Comparison of ENCODE assay signal across 10 mouse cellular contexts in genomic region chr7:143614404-143615135, GRCm38 (mm10). TPM values are rescaled to one million over a fixed set of nuclear protein-coding genes. Genes with fewer than 3 reads are reported as not detected.
A peak's percentile ranks its signal among the peaks of the same experiment; 100 is the strongest.
DNase-seq lines count a peak whose midpoint lies in the region; ATAC-seq and TF ChIP-seq lines count a peak whose summit lies in the region.
"Had no signal": no experiment of that assay in that cellular context is flagged by ENCODE, and none has a peak within 500 bp of the region (broad histone marks: within the 10 kb centered on the region; RNA-seq: fewer than 3 reads in every experiment).

No protein-coding gene starts in this region.

- H3K9me3 ChIP-seq in lung, postnatal 0 days (ENCODE audit: low read length), result no peaks in the 10 kb centered on the region
- no peaks in the 10 kb centered on the region for H3K9me3 ChIP-seq in forebrain, postnatal 0 days (ENCODE audit: low read length)
- H3K9me3 ChIP-seq in forebrain, embryonic 12.5 days, result no peaks in the 10 kb centered on the region

- peaks cover 2% of the 10 kb centered on the region; the same call in 1 of the 2 replicates for H3K4me1 ChIP-seq in bone marrow, adult 2 months (ENCODE audit: control insufficient read depth, insufficient read depth, low read length)
- no peaks in the 10 kb centered on the region for H3K4me1 ChIP-seq in lung, postnatal 0 days (ENCODE audit: insufficient read depth, low read depth, low read length)
- H3K4me1 ChIP-seq in forebrain, postnatal 0 days (ENCODE audit: insufficient read depth), result no peaks in the 10 kb centered on the region
- H3K4me1 ChIP-seq in forebrain, embryonic 12.5 days, result no peaks in the 10 kb centered on the region

- peak overlapping the region; percentile 7; the same call in 1 of the 2 replicates for H3K27ac ChIP-seq in bone marrow, adult 2 months (ENCODE audit: control insufficient read depth, insufficient read depth, low read depth, low read length, poor library complexity)
- peak overlapping the region; percentile 65 for H3K27ac ChIP-seq in lung, postnatal 0 days (ENCODE audit: low read length)
- H3K27ac ChIP-seq in forebrain, postnatal 0 days (ENCODE audit: low read depth, low read length), result no peak overlapping the region
- no peak overlapping the region for H3K27ac ChIP-seq in forebrain, embryonic 12.5 days
- H3K27ac ChIP-seq: macrophage had no signal

- 0 out of 2 replicates have a peak, but pooled peaks have one; percentile 32 for ATAC-seq in common myeloid progenitor, adult 5-6 weeks (replicated peaks; ENCODE audit: low read depth, poor library complexity, severe bottlenecking)
- peak; percentile 92 for ATAC-seq in lung, postnatal 0 days
- no peak for ATAC-seq in forebrain, postnatal 0 days
- no peak for ATAC-seq in forebrain, embryonic 12.5 days (ENCODE audit: low FRiP score)

- no peak overlapping the region for H3K4me2 ChIP-seq in lung, postnatal 0 days (replicated peaks; ENCODE audit: low read depth, low read length)
- H3K4me2 ChIP-seq in forebrain, postnatal 0 days (ENCODE audit: low read depth), result no peak overlapping the region
- H3K4me2 ChIP-seq in forebrain, embryonic 12.5 days, result no peak overlapping the region

- H3K9ac ChIP-seq in lung, postnatal 0 days (replicated peaks; ENCODE audit: low read depth), result no peak overlapping the region
- H3K9ac ChIP-seq in forebrain, postnatal 0 days, result no peak overlapping the region
- no peak overlapping the region for H3K9ac ChIP-seq in forebrain, embryonic 12.5 days

- no peak; the same call in 1 of the 2 replicates for TF ChIP-seq CTCF in bone marrow, adult 2 months (IDR thresholded peaks at IDR 0.05; ENCODE audit: control insufficient read depth, insufficient read depth, low read length)
- TF ChIP-seq CTCF in lung, postnatal 0 days (IDR thresholded peaks at IDR 0.05), result no peak
- no peak for TF ChIP-seq CTCF in forebrain, postnatal 0 days (IDR thresholded peaks at IDR 0.05; ENCODE audit: low read depth)

- no peaks in the 10 kb centered on the region for H3K36me3 ChIP-seq in lung, postnatal 0 days (ENCODE audit: insufficient read depth, low read length)
- no peaks in the 10 kb centered on the region for H3K36me3 ChIP-seq in forebrain, postnatal 0 days (ENCODE audit: insufficient read depth)
- no peaks in the 10 kb centered on the region for H3K36me3 ChIP-seq in forebrain, embryonic 12.5 days (replicated peaks)

- H3K4me3 ChIP-seq in bone marrow, adult 2 months (replicated peaks; ENCODE audit: control insufficient read depth, low read depth, low read length), result no peak overlapping the region
- no peak overlapping the region for H3K4me3 ChIP-seq in lung, postnatal 0 days (ENCODE audit: low read depth, low read length)
- H3K4me3 ChIP-seq in forebrain, postnatal 0 days (ENCODE audit: low read depth, low read length), result no peak overlapping the region
- H3K4me3 ChIP-seq in forebrain, embryonic 12.5 days (replicated peaks), result no peak overlapping the region

- peak; percentile 44 for DNase-seq in kidney, adult 18-20 months
- peak; percentile 86 for DNase-seq in lung, postnatal 0 days (ENCODE audit: low spot score)
- no peak for DNase-seq in forebrain, postnatal 0 days
- DNase-seq in cerebellum, postnatal 14 days, result no peak
- DNase-seq: gastrocnemius, postnatal 10 days; layer of hippocampus, adult 9-11 months had no signal

- TF ChIP-seq EP300 in lung, postnatal 0 days (IDR thresholded peaks at IDR 0.05), result peak; percentile 78

- H3K27me3 ChIP-seq in lung, postnatal 0 days (replicated peaks; ENCODE audit: insufficient read depth, low read length), result no peaks in the 10 kb centered on the region
- no peaks in the 10 kb centered on the region for H3K27me3 ChIP-seq in forebrain, postnatal 0 days (ENCODE audit: insufficient read depth, low read length)
- no peaks in the 10 kb centered on the region for H3K27me3 ChIP-seq in forebrain, embryonic 12.5 days

- 27% methylated on average over 9 of the region's 9 CpGs for WGBS in bone marrow, adult 2 months
- 22% methylated on average over 9 of the region's 9 CpGs for WGBS in lung, postnatal 0 days
- whole genome bisulfite sequencing in forebrain, postnatal 0 days, result 71% methylated on average over 9 of the region's 9 CpGs
- WGBS in forebrain, embryonic 12.5 days, result 77% methylated on average over 9 of the region's 9 CpGs

- TF ChIP-seq POLR2A in bone marrow, adult 2 months (IDR thresholded peaks at IDR 0.05; ENCODE audit: borderline replicate concordance, control insufficient read depth, low read depth, low read length), result no peak

RNA-seq across cellular contexts. Expression of gene Tnfrsf26, which starts 14.0 kb away (rescaled TPM):
- 2.4 and 4.3 TPM in 2 replicates for polyA plus RNA-seq in bone marrow, adult 2 months (2011; ENCODE audit: insufficient read depth, insufficient read length, low replicate concordance, missing spikeins)
- 8.0 and 10.3 TPM in 2 replicates for total RNA-seq in common myeloid progenitor, adult 5-6 weeks (2017)
- 1.0 and 1.2 TPM in 2 replicates for polyA plus RNA-seq in lung, postnatal 0 days (2015; fragmentation: Nextera tagmentation; extraction: Ambion mirVana)
- 0.10 and 0.46 TPM in 2 replicates for total RNA-seq in forebrain, postnatal 0 days (2014; rRNA removed)
- 0.11 and 0.16 TPM in 2 replicates for polyA plus RNA-seq in forebrain, postnatal 0 days (2015; fragmentation: Nextera tagmentation; extraction: Ambion mirVana)
- 0.12 and 0.22 TPM in 2 replicates for polyA plus RNA-seq in forebrain, embryonic 12.5 days (2016; fragmentation: Nextera tagmentation; extraction: Ambion mirVana)

RNA-seq across cellular contexts. Expression of gene Cars, which starts 14.7 kb away (rescaled TPM):
- 86.2 and 209 TPM in 2 replicates for polyA plus RNA-seq in bone marrow, adult 2 months (2011; ENCODE audit: insufficient read depth, insufficient read length, low replicate concordance, missing spikeins)
- total RNA-seq in common myeloid progenitor, adult 5-6 weeks (2017), result 51.1 and 63.9 TPM in 2 replicates
- 24.4 and 26.4 TPM in 2 replicates for polyA plus RNA-seq in lung, postnatal 0 days (2015; fragmentation: Nextera tagmentation; extraction: Ambion mirVana)
- total RNA-seq in forebrain, postnatal 0 days (2014; rRNA removed), result 51.5 and 68.1 TPM in 2 replicates
- 58.2 and 74.9 TPM in 2 replicates for polyA plus RNA-seq in forebrain, postnatal 0 days (2015; fragmentation: Nextera tagmentation; extraction: Ambion mirVana)
- 69.0 and 74.3 TPM in 2 replicates for polyA plus RNA-seq in forebrain, embryonic 12.5 days (2016; fragmentation: Nextera tagmentation; extraction: Ambion mirVana)

RNA-seq across cellular contexts. Expression of gene Tnfrsf22, which starts 34.9 kb away (rescaled TPM):
- polyA plus RNA-seq in bone marrow, adult 2 months (2011; ENCODE audit: insufficient read depth, insufficient read length, low replicate concordance, missing spikeins), result 0.57 TPM in 1 of 2 replicates, not detected in the other
- 3.7 and 4.7 TPM in 2 replicates for total RNA-seq in common myeloid progenitor, adult 5-6 weeks (2017)
- polyA plus RNA-seq in lung, postnatal 0 days (2015; fragmentation: Nextera tagmentation; extraction: Ambion mirVana), result 4.6 and 5.3 TPM in 2 replicates
- 1.3 and 1.8 TPM in 2 replicates for total RNA-seq in forebrain, postnatal 0 days (2014; rRNA removed)
- 3.6 and 4.9 TPM in 2 replicates for polyA plus RNA-seq in forebrain, postnatal 0 days (2015; fragmentation: Nextera tagmentation; extraction: Ambion mirVana)
- polyA plus RNA-seq in forebrain, embryonic 12.5 days (2016; fragmentation: Nextera tagmentation; extraction: Ambion mirVana), result 7.7 and 7.8 TPM in 2 replicates

Comparison
In these comparisons a context has a peak if more than half of its experiments do, and no peak if none do; other contexts are left out.
1. H3K27ac ChIP-seq: peak in bone marrow, adult 2 months (single experiment) and lung, postnatal 0 days (single experiment); none in forebrain, postnatal 0 days (single experiment) and forebrain, embryonic 12.5 days (single experiment).
2. ATAC-seq: peak in common myeloid progenitor, adult 5-6 weeks (single experiment) and lung, postnatal 0 days (single experiment); none in forebrain, postnatal 0 days (single experiment) and forebrain, embryonic 12.5 days (single experiment).
3. DNase-seq: peak in kidney, adult 18-20 months (single experiment) and lung, postnatal 0 days (single experiment); none in forebrain, postnatal 0 days (single experiment) and cerebellum, postnatal 14 days (0 of 2).